Mouse (Mus musculus) liver, adult 2 months (tissue): ENCODE measurements at regions not wholly inside any gene's neighbourhood (a gene's known extent, or its start where the extent isn't known, plus 50 kb on each side); places are given as distances from the start of the nearest gene placed in this dataset.

Experiments used
- DNase-seq: peaks from one replicate; pipeline ENCODE4 v3.0.0-alpha.2; 2011; ENCODE audit warnings: low read depth, low spot score; ENCODE audit errors: extremely low read depth
- H3K27ac ChIP-seq: fragments of 200-500 bp; replicated peaks from 2 replicates; pipeline ENCODE4 v1.5.1; 2012; ENCODE audit warnings: low read depth, mild to moderate bottlenecking, control low read depth, inconsistent platforms, low read length; ENCODE audit not compliant: insufficient read depth
- H3K27me3 ChIP-seq: fragments of 200-500 bp; 2 replicates; pipeline ENCODE4 v1.6.1; 2012; ENCODE audit warnings: mild to moderate bottlenecking, moderate library complexity, low read length, inconsistent platforms; ENCODE audit not compliant: control insufficient read depth, insufficient read depth
- H3K36me3 ChIP-seq: fragments of 200-500 bp; 2 replicates; pipeline ENCODE4 v1.6.1; 2012; ENCODE audit warnings: low read length, inconsistent platforms; ENCODE audit not compliant: control insufficient read depth, insufficient read depth
- H3K4me1 ChIP-seq: fragments of 200-500 bp; 2 replicates; pipeline ENCODE4 v1.6.1; 2011; ENCODE audit warnings: low read length; ENCODE audit not compliant: control insufficient read depth, insufficient read depth
- H3K4me3 ChIP-seq: fragments of 200-500 bp; 2 replicates; pipeline ENCODE4 v1.5.1; 2011; ENCODE audit warnings: low read depth, mild to moderate bottlenecking, control low read depth, low read length, moderate library complexity; ENCODE audit not compliant: insufficient read depth
- H3K79me2 ChIP-seq: fragments of 200-500 bp; 2 replicates; pipeline ENCODE4 v1.6.1; 2012; ENCODE audit warnings: inconsistent platforms, mild to moderate bottlenecking, low read length, moderate library complexity; ENCODE audit not compliant: control insufficient read depth, insufficient read depth
- H3K9ac ChIP-seq: fragments of 200-500 bp; 2 replicates; pipeline ENCODE4 v1.6.1; 2012; ENCODE audit warnings: low read depth, mild to moderate bottlenecking, control low read depth, inconsistent platforms, low read length
- CTCF ChIP-seq: fragments of 200-500 bp; IDR thresholded peaks from 2 replicates; pipeline ENCODE4 v1.5.1; 2011; ENCODE audit warnings: low read depth, low read length, control low read depth
- POLR2A ChIP-seq: fragments of 200-500 bp; IDR thresholded peaks from 2 replicates; pipeline ENCODE4 v1.6.1; 2011; ENCODE audit warnings: low read length, control low read depth; ENCODE audit not compliant: insufficient read depth; ENCODE audit errors: extremely low read depth
- WGBS: fragments of 180-500 bp; shearing (Covaris S2); methylation state at CpG from one replicate; pipeline ENCODE4 v1.1.7; 2018; 5-methylcytosine and 5-hydroxymethylcytosine counted together

DNA sequence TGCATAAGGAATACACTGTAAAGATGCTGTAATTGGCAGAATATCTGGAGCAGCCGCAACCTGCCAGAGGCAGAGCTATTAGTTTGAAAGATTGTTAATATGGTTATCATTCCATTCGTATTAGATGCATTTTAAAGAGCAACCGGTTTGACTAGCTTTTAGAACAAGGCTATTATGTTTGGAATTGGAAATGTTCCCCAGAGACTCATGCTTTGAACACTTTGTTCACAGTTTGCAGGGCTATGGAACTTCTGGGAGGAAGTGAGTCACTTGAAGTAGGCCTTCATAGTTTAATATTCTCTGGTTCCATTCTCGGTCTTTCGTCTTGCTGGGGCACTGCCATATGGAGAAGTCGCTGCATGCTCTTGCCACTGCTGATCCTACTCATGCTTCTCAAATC lies 443.1 kb upstream of the Sphkap start:
- H3K27ac ChIP-seq: no peak overlapping the region
- no peak overlapping the region for H3K4me3 ChIP-seq
- no peaks in the 10 kb centered on the region for H3K27me3 ChIP-seq
- no peak overlapping the region for H3K9ac ChIP-seq
- TF ChIP-seq POLR2A (no peak), CTCF (no peak)
- H3K36me3 ChIP-seq: no peaks in the 10 kb centered on the region
- no peaks in the 10 kb centered on the region for H3K4me1 ChIP-seq
- H3K79me2 ChIP-seq: no peaks in the 10 kb centered on the region
- 89% methylated on average over 6 of the region's 6 CpGs for whole genome bisulfite sequencing
- DNase-seq: no peak

DNA sequence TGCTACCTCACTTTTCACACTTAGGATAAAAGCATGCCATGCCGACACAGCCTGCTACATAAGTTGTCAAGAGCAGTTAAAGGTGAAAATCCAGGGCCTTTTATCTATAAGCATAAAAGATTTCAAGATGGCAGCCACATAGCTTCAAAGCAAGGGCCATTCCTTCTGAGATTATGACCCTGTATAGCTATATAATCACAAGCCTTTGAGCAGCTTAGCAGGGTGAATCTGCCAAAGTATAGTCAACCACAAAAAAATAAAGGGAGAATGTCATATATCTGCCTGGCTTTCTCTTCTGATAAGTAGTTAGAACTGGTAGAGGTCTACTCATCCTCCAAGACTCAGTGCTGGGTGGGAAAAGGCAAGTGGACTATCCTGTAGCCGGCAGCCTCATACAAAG lies 440.4 kb upstream of the Sphkap start:
- no peaks in the 10 kb centered on the region for H3K27me3 ChIP-seq
- H3K27ac ChIP-seq: no peak overlapping the region
- TF ChIP-seq POLR2A (no peak), CTCF (no peak)
- no peaks in the 10 kb centered on the region for H3K36me3 ChIP-seq
- H3K4me1 ChIP-seq: no peaks in the 10 kb centered on the region
- H3K9ac ChIP-seq: no peak overlapping the region
- WGBS: 91% methylated on average over 2 of the region's 2 CpGs
- H3K79me2 ChIP-seq: no peaks in the 10 kb centered on the region
- no peak overlapping the region for H3K4me3 ChIP-seq
- no peak for DNase-seq

DNA sequence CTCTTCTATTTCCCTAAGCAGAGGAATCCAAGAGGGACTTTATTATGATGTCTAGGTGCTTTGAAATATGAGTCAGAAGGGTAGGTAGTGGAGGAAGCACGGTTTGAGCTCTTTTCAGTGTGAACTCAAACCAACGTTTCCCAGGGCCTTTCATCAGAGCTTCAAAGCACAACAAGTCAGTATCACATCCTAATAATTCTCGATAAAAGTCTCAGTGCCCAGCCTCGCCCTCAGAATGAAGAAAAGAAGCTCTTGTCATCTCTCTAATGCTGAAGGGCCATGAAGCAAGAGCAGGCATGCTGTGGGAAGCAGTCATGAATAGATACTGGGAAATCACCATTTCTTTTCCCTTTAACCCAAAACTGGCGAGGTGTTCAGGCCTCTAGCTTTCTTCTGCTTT lies 440.0 kb upstream of the Sphkap start:
- Histone ChIP-seq H3K27ac (no peak overlapping the region), H3K4me1 (no peaks in the 10 kb centered on the region), H3K4me3 (no peak overlapping the region), H3K79me2 (no peaks in the 10 kb centered on the region), H3K9ac (no peak overlapping the region), H3K27me3 (no peaks in the 10 kb centered on the region), H3K36me3 (no peaks in the 10 kb centered on the region)
- WGBS: 71% methylated on average over 5 of the region's 5 CpGs
- TF ChIP-seq POLR2A (no peak), CTCF (no peak)
- DNase-seq: no peak

DNA sequence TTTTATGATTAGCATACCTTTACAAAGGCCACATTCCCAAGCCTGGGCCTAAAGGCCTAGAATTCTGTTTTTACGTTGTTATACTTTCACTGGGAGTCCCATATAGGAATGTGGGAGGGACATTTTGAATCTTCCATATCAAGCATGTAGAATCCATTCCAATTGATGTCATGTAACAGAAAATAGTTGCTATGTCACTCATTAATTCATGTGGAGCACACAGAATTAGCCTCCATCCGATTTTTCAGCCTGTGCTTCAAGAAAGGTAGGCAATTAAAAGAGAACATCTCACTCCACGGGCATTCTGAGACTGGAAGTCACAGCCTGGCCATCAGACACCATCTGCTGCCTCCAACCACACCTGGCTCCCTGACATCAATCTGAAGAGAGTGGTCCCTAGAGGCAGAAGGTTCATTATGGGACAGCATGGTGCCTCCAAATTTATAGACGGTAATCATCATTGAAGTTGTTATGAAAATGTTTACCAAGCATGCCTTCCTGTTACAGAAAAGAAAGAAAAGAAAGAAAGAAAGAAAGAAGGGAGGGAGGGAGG lies 436.9 kb upstream of the Sphkap start:
- Histone ChIP-seq H3K4me1 (no peaks in the 10 kb centered on the region), H3K36me3 (no peaks in the 10 kb centered on the region), H3K9ac (no peak overlapping the region), H3K4me3 (no peak overlapping the region), H3K27ac (no peak overlapping the region), H3K27me3 (no peaks in the 10 kb centered on the region), H3K79me2 (no peaks in the 10 kb centered on the region)
- 74% methylated on average over 4 of the region's 4 CpGs for WGBS
- DNase-seq: no peak
- no peak for TF ChIP-seq CTCF
- no peak for TF ChIP-seq POLR2A

GRCm38 (mm10) chr1:83835965-83836364 lies 428.0 kb upstream of the Sphkap start:
- H3K4me3 ChIP-seq: no peak overlapping the region
- H3K4me1 ChIP-seq: no peaks in the 10 kb centered on the region
- DNase-seq: no peak
- H3K27me3 ChIP-seq: no peaks in the 10 kb centered on the region
- TF ChIP-seq POLR2A (no peak), CTCF (no peak)
- H3K9ac ChIP-seq: no peak overlapping the region
- no peaks in the 10 kb centered on the region for H3K36me3 ChIP-seq
- no peak overlapping the region for H3K27ac ChIP-seq
- 93% methylated on average over 6 of the region's 6 CpGs for WGBS
- no peaks in the 10 kb centered on the region for H3K79me2 ChIP-seq

DNA sequence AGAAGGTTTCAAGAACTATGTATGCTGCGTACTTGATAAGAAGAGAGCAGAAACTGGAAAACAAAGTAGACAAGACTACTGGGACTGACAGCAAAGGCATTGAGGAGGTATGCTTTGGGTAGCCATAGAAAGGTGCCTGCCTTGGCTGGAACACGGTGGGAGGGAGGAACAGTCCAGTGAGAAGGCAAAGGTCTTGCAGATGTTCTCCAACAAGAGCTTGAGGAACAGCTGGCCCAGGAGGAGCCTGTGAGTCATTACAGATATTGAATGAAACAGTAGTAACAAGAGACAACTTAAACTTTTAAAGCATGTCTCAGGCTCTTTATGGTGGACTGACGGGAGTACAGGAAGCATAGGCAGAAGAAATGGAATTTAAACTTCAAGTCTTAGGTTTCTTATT lies 424.9 kb upstream of the Sphkap start:
- H3K27ac ChIP-seq: no peak overlapping the region
- no peaks in the 10 kb centered on the region for H3K79me2 ChIP-seq
- 84% methylated on average over 3 of the region's 3 CpGs for WGBS
- no peaks in the 10 kb centered on the region for H3K27me3 ChIP-seq
- H3K4me1 ChIP-seq: no peaks in the 10 kb centered on the region
- H3K36me3 ChIP-seq: no peaks in the 10 kb centered on the region
- no peak overlapping the region for H3K9ac ChIP-seq
- no peak overlapping the region for H3K4me3 ChIP-seq
- DNase-seq: no peak
- TF ChIP-seq POLR2A: no peak
- TF ChIP-seq CTCF: no peak
